Mouse (Mus musculus): ENCODE results near the gene Aldh6a1.

Gene Aldh6a1

GRCm38 (mm10) chr12:84416834-84417604 is 33.8 kb downstream of the Aldh6a1 start, which contains the start of gene Rnf113a2:
TSS of gene Rnf113a2 (plus strand) at chr12:84417196.
- peak; percentile 81 for DNase-seq (ENCODE audit: low read depth, low spot score)

DNA sequence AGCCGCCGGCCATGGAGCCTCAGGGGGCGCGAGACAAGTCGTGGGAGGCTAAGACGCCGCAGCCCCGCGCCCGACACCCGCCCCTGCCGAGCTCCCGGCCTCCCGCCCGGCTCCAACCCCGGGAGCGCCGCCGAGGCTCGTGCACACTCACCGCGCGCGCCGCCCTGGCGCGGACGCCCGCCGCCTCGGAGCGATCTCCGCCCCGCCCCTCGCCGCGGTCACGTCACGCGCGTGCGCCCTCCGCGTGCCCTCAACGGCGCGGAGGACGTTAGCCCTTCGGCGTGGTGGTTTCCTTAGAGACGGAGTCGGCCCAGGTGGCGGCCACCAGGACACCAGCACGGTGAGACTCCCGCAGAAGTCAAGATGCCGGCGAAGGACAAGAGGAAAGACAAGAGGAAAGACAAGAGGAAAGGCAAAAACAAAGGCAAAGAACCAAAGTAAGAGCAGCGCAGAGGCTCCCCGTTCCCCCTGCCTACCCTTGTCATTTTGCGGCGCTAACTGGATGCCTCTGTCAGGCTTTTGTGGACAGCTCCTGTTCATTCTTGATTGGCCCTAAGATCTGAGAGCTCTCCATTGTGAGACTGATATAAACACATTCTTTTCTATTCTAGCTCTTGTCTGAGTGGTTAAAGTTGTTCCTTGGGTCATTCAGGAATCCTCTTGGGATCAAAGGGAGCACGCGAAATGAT is 41.8 kb downstream of the Aldh6a1 start, which contains the start of the genes Entpd5 and Bbof1:
Gene Entpd5, minus strand, starts transcription at position 211 of the 689 bp plus-strand sequence.
Gene Bbof1, plus strand, starts transcription at position 253 of the 689 bp plus-strand sequence.
- peak; percentile 81 for DNase-seq (ENCODE audit: low read depth, low spot score)

GRCm38 (mm10) chr12:84407874-84408818 is 42.7 kb downstream of the Aldh6a1 start:
- DNase-seq (ENCODE audit: low read depth, low spot score): no peak

DNA sequence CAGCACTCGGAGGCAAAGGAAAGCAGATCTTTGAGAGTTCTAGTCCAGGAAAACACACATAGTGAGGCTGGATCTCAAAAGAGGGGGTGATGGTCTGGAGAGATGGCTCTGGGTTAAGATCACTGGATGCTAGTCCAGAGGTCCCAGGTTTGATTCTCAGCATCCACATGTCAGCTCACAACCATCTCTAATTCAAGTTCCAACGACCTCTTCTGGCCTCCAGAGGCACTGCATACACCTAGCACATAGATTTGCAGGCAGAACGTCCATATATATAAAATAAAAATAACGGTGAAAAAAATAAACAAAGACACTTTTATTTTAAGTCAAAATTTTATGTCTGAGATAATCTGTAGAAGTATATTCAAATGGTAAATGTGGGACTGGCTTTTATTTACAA is 43.5 kb downstream of the Aldh6a1 start:
- DNase-seq (ENCODE audit: low read depth, low spot score): no peak

GRCm38 (mm10) chr12:84404541-84404940 is 46.3 kb downstream of the Aldh6a1 start:
- DNase-seq (ENCODE audit: low read depth, low spot score): no peak

GRCm38 (mm10) chr12:84402923-84403322 is 47.9 kb downstream of the Aldh6a1 start:
- DNase-seq (ENCODE audit: low read depth, low spot score): no peak

GRCm38 (mm10) chr12:84400653-84401052 is 50.2 kb downstream of the Aldh6a1 start:
- no peak for DNase-seq (ENCODE audit: low read depth, low spot score)

GRCm38 (mm10) chr12:84400068-84400467 is 50.7 kb downstream of the Aldh6a1 start:
- DNase-seq (ENCODE audit: low read depth, low spot score): no peak

- no peak for DNase-seq (ENCODE audit: low read depth, low spot score)
These were observed 51.1 kb downstream of the Aldh6a1 start for GRCm38 (mm10) chr12:84399663-84400062.

DNA sequence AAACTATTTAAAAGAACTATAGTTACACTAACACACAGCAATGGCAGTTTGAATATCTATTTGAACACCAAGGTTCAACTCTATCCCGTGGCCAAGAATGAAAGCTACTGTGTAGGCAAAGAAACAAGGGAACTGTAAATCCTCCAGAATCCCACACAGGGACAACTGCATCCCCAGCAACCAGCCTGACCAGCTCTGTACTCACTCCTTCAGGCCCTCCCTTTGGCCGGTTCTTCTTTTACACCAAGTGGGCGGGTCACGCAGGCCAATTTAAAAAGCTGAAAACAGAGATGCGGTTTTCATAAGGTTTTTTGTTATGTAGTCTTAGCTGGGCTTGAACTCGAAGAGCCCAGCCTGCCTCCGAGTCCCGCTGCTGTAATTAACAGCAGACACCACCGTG is 51.7 kb downstream of the Aldh6a1 start:
- no peak for DNase-seq (ENCODE audit: low read depth, low spot score)

- DNase-seq (ENCODE audit: low read depth, low spot score): no peak
These were observed 52.2 kb downstream of the Aldh6a1 start for GRCm38 (mm10) chr12:84398629-84399028.

DNA sequence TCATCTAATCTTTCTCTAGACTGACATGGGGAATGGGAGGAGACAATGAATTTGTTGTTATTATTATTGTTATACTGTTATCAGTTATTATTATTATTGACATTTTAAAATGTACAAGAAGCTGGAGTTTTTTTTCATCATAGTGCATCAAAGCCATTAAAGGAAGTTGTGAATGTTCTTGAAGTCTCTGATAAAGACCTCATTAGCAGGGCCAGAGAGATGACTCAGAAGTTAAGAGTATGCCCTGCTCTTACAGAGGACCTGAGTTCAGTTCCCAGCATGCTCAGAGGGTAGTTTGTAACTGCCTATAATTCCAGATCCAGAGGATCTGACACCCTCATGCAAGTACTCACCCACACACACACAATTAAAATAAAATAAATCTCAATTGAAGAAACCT is 53.1 kb downstream of the Aldh6a1 start:
- DNase-seq (ENCODE audit: low read depth, low spot score): no peak

- DNase-seq (ENCODE audit: low read depth, low spot score): no peak
These were observed 53.7 kb downstream of the Aldh6a1 start for GRCm38 (mm10) chr12:84396947-84397679.

DNA sequence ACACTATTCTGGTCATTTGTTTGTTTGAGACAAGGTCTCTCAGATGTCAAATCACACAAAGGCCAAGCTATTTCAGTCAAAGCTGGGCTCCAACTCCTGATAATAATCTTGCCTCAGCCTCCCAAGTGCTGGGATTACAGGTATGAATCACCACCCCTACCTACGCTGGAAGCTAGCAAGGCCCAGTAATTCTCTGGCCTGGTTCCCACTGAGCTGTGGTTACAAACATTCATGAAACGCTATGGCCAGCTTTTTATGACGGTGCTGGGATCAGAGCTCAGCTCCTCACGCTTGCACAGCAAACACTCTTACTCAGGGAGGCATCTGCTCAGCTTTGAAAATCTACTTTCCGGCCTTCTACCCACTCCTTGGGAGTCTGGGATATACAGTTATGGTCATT is 57.0 kb downstream of the Aldh6a1 start:
- DNase-seq (ENCODE audit: low read depth, low spot score): no peak

DNA sequence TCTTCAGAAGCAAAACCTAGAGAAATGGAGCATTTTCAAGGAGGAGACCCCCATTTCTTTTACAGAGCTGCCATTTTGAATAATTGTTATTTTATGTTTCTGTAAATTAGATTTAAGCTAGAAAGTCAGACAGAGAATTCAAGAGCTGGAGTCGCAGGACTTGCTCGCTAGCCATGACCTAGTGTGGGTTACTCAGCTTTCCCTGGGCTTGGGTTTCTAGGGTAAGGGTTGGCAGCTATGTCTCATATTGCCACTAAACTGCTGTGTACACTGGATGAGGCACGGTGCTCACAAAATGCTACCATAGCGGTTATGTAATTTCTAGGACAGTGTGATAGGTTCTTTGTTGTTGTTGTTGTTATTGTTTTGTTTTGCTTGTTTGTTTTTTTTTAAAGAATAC is 58.1 kb downstream of the Aldh6a1 start:
- no peak for DNase-seq (ENCODE audit: low read depth, low spot score)

DNA sequence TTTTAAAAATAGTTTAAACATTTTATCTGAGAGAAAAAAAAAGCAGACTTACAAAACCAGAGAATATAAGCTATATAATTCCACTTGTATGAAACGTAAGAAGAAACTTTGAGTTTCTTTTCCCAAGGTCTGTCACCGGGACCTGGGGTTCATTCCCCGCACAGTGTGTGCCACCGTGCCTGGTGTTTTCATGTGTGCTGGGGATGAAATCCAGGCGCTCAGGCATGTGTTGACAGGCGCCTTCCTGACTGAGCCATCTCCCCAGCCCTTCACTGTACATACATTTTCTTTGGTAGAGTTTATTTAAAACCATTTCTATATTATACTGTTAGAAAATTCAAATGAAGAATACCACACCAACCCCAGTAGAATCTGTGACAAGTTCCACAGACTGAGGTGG is 60.5 kb downstream of the Aldh6a1 start:
- DNase-seq (ENCODE audit: low read depth, low spot score): no peak

- DNase-seq (ENCODE audit: low read depth, low spot score): no peak
These were observed 61.9 kb downstream of the Aldh6a1 start for GRCm38 (mm10) chr12:84388774-84389400.

DNA sequence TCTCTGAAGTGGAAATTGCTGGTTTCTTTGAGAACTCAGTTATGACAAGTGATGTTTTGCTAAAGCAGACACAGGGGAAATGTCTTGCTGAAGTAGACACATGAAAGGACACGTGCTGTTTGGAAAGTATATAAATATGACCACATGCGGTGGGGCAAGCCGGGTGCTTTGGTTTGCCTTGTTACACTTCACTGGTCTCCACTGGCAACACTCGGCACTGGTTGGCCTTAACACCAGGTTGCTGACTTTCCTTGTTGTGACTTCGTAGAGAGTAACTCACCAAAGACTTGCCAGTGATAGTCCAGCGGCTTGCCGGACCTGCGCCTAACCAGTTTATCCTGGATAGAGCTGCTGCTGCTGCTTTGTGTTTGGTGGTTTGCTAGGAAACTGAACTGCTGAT is 62.7 kb downstream of the Aldh6a1 start:
- no peak for DNase-seq (ENCODE audit: low read depth, low spot score)

- no peak for DNase-seq (ENCODE audit: low read depth, low spot score)
These were observed 65.4 kb downstream of the Aldh6a1 start for GRCm38 (mm10) chr12:84385408-84385807.

- no peak for DNase-seq (ENCODE audit: low read depth, low spot score)
These were observed 66.1 kb downstream of the Aldh6a1 start for GRCm38 (mm10) chr12:84384644-84385081.
